Mouse (Mus musculus): ENCODE results near the gene Fcer2a.

Fcer2a gene
- long read RNA-seq, experiment 1, partial matches to known transcripts: 0 of 1 reads
- long read RNA-seq, experiment 1, other reads (novel, unspliced or antisense): 1 of 1 reads
- long read RNA-seq, experiment 2: 0 reads

DNA sequence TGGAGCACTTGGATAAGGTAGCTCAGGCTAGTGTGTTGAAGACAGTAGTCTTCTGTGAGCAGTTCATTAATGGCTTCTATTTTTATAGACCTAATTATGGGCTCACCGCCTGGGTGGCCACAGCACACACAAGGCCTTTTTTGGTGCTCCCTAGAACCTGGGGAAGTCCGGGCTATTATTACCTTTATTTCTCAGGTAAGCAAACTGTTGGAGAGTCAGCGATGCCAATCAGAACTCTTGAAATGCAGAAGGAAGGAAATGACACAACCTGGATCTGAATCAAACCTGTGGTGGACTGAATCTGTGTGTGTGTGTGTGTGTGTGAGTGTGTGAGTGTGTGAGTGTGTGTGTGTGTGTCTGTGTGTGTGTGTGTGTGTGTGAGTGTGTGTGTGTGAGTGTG, at the start of gene Fcer2a:
TSS of gene Fcer2a (minus strand) at position 55 of the 400 bp plus-strand sequence.
- intact Hi-C loops (cut with DNase I): no loop called here

DNA sequence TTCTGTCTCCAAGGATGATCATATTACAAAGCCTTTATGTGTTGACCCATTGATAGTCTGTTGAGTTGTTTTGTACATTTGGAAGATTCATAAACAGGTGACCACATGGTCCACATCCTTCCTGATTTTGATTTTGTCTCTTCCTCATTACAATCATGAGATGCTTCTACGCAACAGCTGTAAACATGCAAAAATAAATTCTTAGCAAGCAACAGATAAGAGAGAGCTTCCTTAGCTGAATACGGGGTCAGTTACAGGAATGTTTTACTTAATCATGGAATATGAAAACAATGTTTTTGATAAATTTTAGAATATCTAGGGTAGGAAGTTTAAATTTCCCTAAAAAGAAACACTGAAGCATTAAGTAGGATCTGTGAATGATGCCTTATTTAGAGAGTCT, 43.0 kb upstream of the Fcer2a start:
- intact Hi-C loops (cut with DNase I): no loop called here

DNA sequence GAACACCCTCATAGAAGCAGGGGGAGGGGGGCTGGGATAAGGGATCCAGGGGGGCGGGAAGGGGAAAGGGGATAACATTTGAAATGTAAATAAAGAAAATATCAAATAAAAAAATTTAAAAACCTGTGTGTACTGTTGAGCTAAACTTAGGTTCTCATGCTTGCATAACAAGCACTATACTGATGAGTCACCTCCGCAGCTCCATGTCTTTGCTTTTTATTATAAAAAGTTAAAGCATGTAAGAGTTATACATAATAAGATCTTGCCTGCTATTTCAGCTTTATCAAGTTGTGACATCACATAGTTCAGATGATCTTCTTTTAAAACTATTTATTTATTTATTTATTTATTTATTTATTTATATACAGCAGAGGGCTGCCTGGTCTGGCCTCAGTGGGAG, 41.6 kb upstream of the Fcer2a start:
- intact Hi-C loops (cut with DNase I): no loop called here

- intact Hi-C loops (cut with DNase I): no loop called here
These were observed 40.1 kb upstream of the Fcer2a start for GRCm38 (mm10) chr8:3734084-3734483.

DNA sequence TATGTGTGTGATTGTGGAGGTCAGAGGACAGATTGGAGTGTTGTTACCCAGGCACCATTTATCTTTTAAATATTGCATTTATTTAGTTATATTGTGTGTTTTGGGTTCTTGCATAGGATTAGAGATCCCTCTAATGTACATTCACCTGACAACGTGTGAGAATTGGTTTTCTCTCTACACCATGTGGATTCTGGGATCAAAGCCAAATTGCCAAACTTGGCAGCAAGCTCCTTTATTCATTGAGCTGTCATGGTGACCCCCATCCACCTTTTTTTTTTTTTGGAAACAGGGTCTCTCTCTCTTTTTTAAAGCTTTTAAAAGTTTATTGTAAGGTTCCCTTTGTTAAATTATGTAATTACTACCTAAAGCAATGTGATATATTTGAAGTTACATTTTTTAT, 27.1 kb upstream of the Fcer2a start:
- intact Hi-C loops (cut with DNase I): no loop called here

- intact Hi-C loops (cut with DNase I): no loop called here
These were observed 26.6 kb upstream of the Fcer2a start, which contains the start of gene Clec4g for GRCm38 (mm10) chr8:3720551-3720950. Clec4g (minus strand) TSS chr8:3720651.

- intact Hi-C loops (cut with DNase I): loop anchor here (5.0 kb wide), 1 partner anchor 239 kb away; no protein-coding TSS in a partner anchor
These were observed 24.6 kb upstream of the Fcer2a start for GRCm38 (mm10) chr8:3718559-3718958.

DNA sequence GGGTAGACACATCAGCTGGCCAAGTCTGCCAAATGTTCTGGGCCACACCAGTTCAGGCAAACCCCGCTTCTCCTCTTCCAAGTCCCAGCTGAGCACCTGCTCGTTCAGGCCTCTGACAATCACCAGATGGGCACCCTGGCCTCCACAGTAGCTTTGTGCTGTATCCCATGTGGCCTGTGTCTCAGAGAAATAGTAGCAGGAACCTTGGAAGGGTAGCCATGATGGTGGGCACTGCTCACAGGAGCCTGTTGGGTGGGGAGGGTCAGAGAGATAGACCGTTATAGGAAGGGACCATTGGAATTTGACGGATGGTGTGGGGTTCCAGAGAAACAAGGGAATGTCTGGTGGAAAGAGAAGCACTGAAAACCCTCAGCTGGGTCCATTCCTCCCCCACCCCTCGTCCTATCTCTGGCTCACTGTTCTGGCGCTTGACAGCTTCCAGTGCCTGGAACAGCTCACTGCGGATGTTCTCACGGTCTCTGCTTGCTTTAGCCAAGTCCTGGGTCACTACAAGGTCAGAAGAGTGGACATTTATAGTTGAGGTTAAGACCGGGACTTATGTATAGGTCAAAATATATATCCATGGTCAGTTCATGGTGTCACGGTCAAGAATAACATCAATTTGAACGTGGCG, 23.5 kb upstream of the Fcer2a start:
- intact Hi-C loops (cut with DNase I): loop anchor here (5.0 kb wide), 1 partner anchor 240 kb away; no protein-coding TSS in a partner anchor

DNA sequence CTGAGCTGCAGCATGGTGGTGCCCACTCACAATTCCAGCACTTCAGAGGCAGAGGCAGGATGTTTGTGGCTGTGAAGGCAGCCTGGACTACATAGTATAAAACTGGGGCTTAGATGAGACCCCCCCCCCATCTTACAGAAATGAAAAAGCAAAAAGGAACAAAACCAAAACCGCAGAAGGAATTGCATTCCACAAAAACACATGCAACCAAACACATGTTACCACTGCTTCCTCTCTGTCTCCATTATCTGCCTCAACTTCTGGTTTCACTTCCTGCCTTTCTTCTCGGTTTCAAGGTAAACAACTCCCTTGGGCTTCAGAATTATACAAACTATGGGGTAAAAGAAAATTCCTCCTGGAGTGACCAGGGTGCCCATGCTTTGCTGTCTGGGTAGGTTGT, 17.7 kb upstream of the Fcer2a start:
- intact Hi-C loops (cut with DNase I): no loop called here

GRCm38 (mm10) chr8:3710312-3710711, 16.3 kb upstream of the Fcer2a start:
- intact Hi-C loops (cut with DNase I): no loop called here

GRCm38 (mm10) chr8:3707611-3708010, 13.6 kb upstream of the Fcer2a start:
- intact Hi-C loops (cut with DNase I): no loop called here

DNA sequence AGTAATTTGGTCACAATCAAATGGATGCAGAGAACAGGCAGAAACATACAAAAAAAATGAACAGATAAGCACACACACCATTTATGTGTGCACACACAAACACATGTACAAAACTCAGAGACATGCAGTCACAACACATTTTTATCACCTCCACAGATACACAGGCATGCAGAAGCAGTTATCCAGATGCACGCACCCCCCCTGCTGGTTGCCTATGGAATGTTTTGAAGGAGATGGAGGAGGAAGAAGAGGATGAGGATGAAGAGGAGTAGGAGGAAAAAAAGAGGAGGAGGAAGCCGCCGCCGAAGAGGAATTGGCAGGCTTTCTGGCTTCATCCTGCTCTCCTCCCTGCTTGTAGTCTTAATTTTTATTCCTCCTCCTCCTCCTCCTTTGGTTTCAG, 11.7 kb upstream of the Fcer2a start:
- intact Hi-C loops (cut with DNase I): no loop called here

GRCm38 (mm10) chr8:3701491-3701890, 7.5 kb upstream of the Fcer2a start:
- intact Hi-C loops (cut with DNase I): no loop called here

DNA sequence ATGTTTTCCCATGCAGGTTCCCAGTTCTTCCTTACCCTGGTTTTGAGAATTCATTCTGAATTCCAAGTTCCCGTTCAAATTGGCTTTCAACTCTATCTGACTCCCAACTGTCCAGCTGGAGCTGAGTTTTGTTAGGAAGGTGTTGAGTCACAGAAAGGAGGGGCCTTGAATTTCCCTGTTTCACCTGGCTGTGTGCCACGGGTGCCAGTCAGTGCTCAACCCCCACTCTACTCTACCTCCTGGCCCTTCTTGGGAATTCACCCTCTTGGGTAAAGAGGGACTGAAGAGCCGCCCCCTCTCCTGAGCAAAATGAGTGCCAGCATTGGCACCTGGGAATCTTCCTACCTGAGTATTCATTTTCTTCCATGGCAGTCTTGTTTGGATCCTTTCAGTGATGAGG, 3.2 kb downstream of the Fcer2a start:
- intact Hi-C loops (cut with DNase I): no loop called here

DNA sequence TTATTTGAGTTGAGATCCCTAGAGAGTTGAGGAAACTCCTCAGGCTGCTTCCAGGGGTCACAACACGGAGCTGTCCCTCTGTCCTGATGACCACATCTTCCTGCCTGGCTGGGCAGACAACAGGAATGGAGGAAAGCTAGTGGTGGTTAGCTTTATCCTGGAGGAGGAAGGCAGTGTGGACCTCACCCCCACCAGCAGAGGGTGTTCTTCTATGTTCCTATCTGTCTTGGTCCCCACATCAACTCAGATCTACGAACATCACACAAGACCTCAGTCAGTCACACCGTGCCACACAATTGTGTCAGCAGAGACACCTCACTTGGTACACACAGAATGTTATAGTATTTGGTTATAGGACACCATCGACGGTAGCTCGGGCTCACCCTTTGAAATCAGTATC, 6.4 kb downstream of the Fcer2a start:
- intact Hi-C loops (cut with DNase I): no loop called here

DNA sequence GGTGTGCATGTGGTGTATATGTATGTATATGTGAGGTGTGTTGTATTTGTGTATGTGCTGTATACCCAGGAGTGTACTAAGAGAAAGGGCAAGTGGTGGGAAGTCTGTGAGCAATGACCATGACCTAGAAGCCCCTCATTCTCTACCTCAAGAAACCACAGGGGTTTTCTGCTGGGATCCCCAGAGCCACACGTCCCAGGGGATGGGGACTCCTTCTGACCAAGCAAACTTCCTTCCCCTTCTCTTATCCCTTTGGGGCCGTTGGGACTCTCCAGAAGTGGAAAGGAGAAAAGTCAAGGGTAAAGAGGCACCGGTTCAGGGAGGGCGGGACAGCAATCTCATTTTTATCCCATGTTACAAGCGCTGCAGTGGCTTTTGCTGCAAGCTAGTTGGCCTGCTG, 8.6 kb downstream of the Fcer2a start:
- intact Hi-C loops (cut with DNase I): no loop called here

DNA sequence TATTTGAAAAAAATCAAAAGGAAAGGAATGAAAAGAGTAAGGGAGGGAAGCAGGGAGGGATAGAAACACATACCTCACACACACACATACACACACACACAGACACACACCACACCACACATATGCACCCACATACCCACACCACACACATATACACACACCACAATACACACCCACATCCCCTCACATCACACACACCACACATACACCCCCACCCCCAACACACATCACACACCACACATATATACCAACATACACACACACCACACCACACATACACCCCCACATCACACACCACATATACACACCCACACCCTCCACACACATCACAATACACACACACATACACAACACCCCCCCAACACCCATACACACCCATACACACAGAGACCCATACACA, 9.4 kb downstream of the Fcer2a start:
- intact Hi-C loops (cut with DNase I): no loop called here

GRCm38 (mm10) chr8:3683408-3684176, 10.4 kb downstream of the Fcer2a start:
- intact Hi-C loops (cut with DNase I): no loop called here

DNA sequence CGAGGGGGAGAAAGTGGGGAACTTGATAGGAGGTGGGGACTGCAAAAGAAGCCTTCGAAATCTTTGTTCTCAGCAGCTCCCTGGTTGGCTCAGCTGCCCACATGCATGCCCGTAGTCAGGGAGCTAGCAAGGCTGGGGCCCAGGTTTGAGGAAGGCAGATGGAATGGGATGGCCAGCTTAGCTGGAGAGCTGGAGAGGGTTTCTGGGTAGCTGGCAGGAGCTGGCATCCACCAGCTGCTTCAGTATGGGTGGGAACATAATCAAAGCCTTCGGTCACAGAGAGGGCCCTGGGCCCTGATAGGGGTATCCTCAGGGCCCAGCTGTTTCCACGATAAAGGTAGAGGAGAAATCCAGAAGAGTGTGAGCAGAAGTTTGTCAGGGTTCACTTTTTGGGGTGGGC, 11.5 kb downstream of the Fcer2a start:
- intact Hi-C loops (cut with DNase I): no loop called here

DNA sequence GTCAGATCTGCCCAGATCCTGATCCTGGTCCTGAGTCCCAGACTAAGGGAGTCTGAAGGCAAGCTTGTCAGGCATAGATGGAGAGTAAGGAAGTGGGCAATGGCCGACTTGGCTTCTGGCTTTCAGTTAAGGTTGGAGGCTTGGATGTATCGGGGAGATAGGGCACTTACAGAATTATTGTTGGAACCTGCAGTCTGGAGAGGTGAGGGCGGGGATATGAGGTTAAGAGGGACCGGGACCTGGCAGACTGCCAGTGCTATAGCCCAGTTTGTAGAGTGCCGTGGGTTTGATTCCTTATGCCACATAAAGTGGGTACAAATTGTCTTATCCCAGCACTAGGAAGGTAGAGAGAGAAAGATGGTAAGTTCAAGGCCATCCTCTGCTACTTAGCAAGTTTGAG, 14.3 kb downstream of the Fcer2a start:
- intact Hi-C loops (cut with DNase I): loop anchor here (10.0 kb wide), 1 partner anchor 515 kb away; no protein-coding TSS in a partner anchor

DNA sequence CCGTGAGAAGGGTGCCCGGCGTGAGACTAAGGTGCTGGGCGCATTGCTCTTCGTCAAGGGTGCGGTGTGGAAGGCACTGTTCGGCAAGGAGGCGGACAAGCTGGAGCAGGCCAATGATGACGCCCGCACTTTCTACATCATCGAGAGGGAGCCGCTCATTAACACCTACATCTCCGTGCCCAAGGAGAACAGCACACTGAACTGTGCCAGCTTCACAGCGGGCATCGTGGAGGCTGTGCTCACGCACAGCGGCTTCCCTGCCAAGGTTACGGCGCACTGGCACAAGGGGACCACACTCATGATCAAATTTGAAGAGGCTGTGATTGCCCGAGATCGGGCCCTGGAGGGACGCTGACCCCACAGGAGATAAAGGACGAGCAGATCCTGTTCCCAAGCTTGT, 14.7 kb downstream of the Fcer2a start:
- intact Hi-C loops (cut with DNase I): loop anchor here (10.0 kb wide), 1 partner anchor 514 kb away; no protein-coding TSS in a partner anchor

GRCm38 (mm10) chr8:3678831-3679230, 15.1 kb downstream of the Fcer2a start:
- intact Hi-C loops (cut with DNase I): loop anchor here (10.0 kb wide), 1 partner anchor 514 kb away; no protein-coding TSS in a partner anchor

Measured in adrenal gland (tissue).